Mouse (Mus musculus) liver, embryonic 14.5 days (tissue): ENCODE results near the gene Slc44a5. TPM values are rescaled to one million over a fixed set of nuclear protein-coding genes. Genes with fewer than 3 reads are reported as not detected.
A peak's percentile ranks its signal among the peaks of the same experiment; 100 is the strongest.

Experiments
- ATAC-seq: fragments of 200-750 bp; cut with Nextera tagmentation; 2 replicates; pipeline ENCODE4 v1.8.0; 2017; ENCODE audit warnings: moderate number of reproducible peaks, mild to moderate bottlenecking, moderate library complexity; ENCODE audit not compliant: insufficient read depth
- DNase-seq, 3 experiments: peaks; one replicate each; pipeline ENCODE4 v3.0.0-alpha.2; 2012 to 2013; ENCODE audit warnings: low read depth in 3 of 3, low spot score in 3 of 3
- H3K27ac ChIP-seq: fragments of 300-500 bp; sonication (generic); 2 replicates; pipeline ENCODE4 v1.5.1; 2014; ENCODE audit warnings: moderate library complexity, mild to moderate bottlenecking, control low read depth, inconsistent platforms
- H3K27me3 ChIP-seq: fragments of 300-500 bp; sonication (generic); 2 replicates; pipeline ENCODE4 v1.6.1; 2014; ENCODE audit warnings: mild to moderate bottlenecking, low read length, moderate library complexity; ENCODE audit not compliant: control insufficient read depth, insufficient read depth
- H3K36me3 ChIP-seq: fragments of 300-500 bp; sonication (generic); replicated peaks from 2 replicates; pipeline ENCODE4 v1.6.1; 2014; ENCODE audit warnings: low read depth; ENCODE audit not compliant: control insufficient read depth, insufficient read depth
- H3K4me1 ChIP-seq, 2 experiments: fragments of 200-500 bp in 1 of 2; fragments of 300-500 bp in 1 of 2; sonication (generic) in 1 of 2; replicated peaks; 2 replicates each; pipeline ENCODE4 v1.6.1; 2012 to 2014; ENCODE audit warnings: antibody characterized with exemption in 1 of 2, inconsistent platforms in 1 of 2, low read length in 1 of 2; ENCODE audit not compliant: control insufficient read depth in 2 of 2, insufficient read depth in 2 of 2
- H3K4me2 ChIP-seq: fragments of 300-500 bp; sonication (generic); 2 replicates; pipeline ENCODE4 v1.6.1; 2014; ENCODE audit warnings: low read depth, mild to moderate bottlenecking, control low read depth, moderate library complexity
- H3K4me3 ChIP-seq, 2 experiments: fragments of 200-500 bp in 1 of 2; fragments of 300-500 bp in 1 of 2; sonication (generic) in 1 of 2; 2 replicates each; pipeline ENCODE4 v1.5.1; 2012 to 2014; ENCODE audit warnings: low read depth in 2 of 2, low read length in 2 of 2, mild to moderate bottlenecking in 2 of 2, control low read depth in 1 of 2, inconsistent platforms in 1 of 2, moderate library complexity in 1 of 2; ENCODE audit not compliant: insufficient read depth in 1 of 2
- H3K9ac ChIP-seq: fragments of 300-500 bp; sonication (generic); replicated peaks from 2 replicates; pipeline ENCODE4 v1.6.1; 2014; ENCODE audit warnings: mild to moderate bottlenecking, control low read depth, moderate library complexity
- H3K9me3 ChIP-seq: fragments of 300-500 bp; sonication (generic); 2 replicates; pipeline ENCODE4 v1.6.1; 2016; ENCODE audit warnings: low read length, mixed read lengths; ENCODE audit not compliant: control insufficient read depth
- CTCF ChIP-seq: IDR thresholded peaks from 2 replicates; pipeline ENCODE4 v1.5.1; 2016; ENCODE audit warnings: antibody characterized with exemption, low read depth, control low read depth
- EP300 ChIP-seq: IDR thresholded peaks from 2 replicates; pipeline ENCODE4 v1.6.1; 2016; ENCODE audit warnings: antibody characterized with exemption, low read depth
- WGBS: fragments of 180-500 bp; shearing (Covaris S2); extraction: QIAGEN DNeasy Blood & Tissue Kit; methylation state at CpG from one replicate; pipeline ENCODE4 v1.1.7; 2014; ENCODE audit not compliant: insufficient replicate concordance; 5-methylcytosine and 5-hydroxymethylcytosine counted together
- polyA plus RNA-seq, 2 experiments: library from polyadenylated mRNA; depleted of rRNA in 1 of 2; stranded (reverse) in 1 of 2; unstranded in 1 of 2; fragments of >200 nt; fragmentation: Nextera tagmentation in 1 of 2; extraction: Ambion mirVana in 1 of 2; gene quantifications; 2 replicates each; pipeline versions ENCODE4 v1.2.1 to v1.2.3; 2012 to 2014

The Slc44a5 gene
- polyA plus RNA-seq, 2 experiments: 0.39 to 0.48 TPM

GRCm38 (mm10) chr3:153959035-153959730, 14.1 kb upstream of the Slc44a5 start:
- TF ChIP-seq CTCF: peak; percentile 86
- no peak for TF ChIP-seq EP300
- Histone ChIP-seq H3K36me3 (no peaks in the 10 kb centered on the region), H3K4me2 (no peak overlapping the region), H3K4me1 (no peaks in the 10 kb centered on the region), H3K9ac (no peak overlapping the region), H3K27ac (no peak overlapping the region), H3K9me3 (no peaks in the 10 kb centered on the region), H3K27me3 (no peaks in the 10 kb centered on the region), H3K4me3 (no peak overlapping the region)
- 78% methylated on average over 1 of the region's 1 CpGs for WGBS
- ATAC-seq: peak; percentile 31; the same call in 1 of the 2 replicates
- DNase-seq: peak in 1 of 3 experiments; percentile 40

- H3K4me1 ChIP-seq: no peaks in the 10 kb centered on the region
- H3K4me3 ChIP-seq: no peak overlapping the region
- no peaks in the 10 kb centered on the region for H3K36me3 ChIP-seq
- no peak for ATAC-seq
- no peak overlapping the region for H3K9ac ChIP-seq
- no peak overlapping the region for H3K4me2 ChIP-seq
- H3K9me3 ChIP-seq: no peaks in the 10 kb centered on the region
- H3K27ac ChIP-seq: no peak overlapping the region
- WGBS: 73% methylated on average over 9 of the region's 9 CpGs
- no peak for DNase-seq
- H3K27me3 ChIP-seq: no peaks in the 10 kb centered on the region
- TF ChIP-seq CTCF (no peak), EP300 (no peak)
Observed at GRCm38 (mm10) chr3:153959731-153960207, 13.5 kb upstream of the Slc44a5 start.

- no peak for TF ChIP-seq CTCF
- TF ChIP-seq EP300: no peak
- H3K36me3 ChIP-seq: no peaks in the 10 kb centered on the region
- no peak overlapping the region for H3K9ac ChIP-seq
- 76% methylated on average over 2 of the region's 2 CpGs for WGBS
- DNase-seq (no peak), ATAC-seq (no peak)
- H3K27me3 ChIP-seq: no peaks in the 10 kb centered on the region
- H3K4me2 ChIP-seq: no peak overlapping the region
- no peaks in the 10 kb centered on the region for H3K4me1 ChIP-seq
- H3K4me3 ChIP-seq: no peak overlapping the region
- no peak overlapping the region for H3K27ac ChIP-seq
- H3K9me3 ChIP-seq: no peaks in the 10 kb centered on the region
Observed at GRCm38 (mm10) chr3:153960884-153961283, 12.4 kb upstream of the Slc44a5 start.

GRCm38 (mm10) chr3:153961632-153962389, 11.4 kb upstream of the Slc44a5 start:
- H3K27me3 ChIP-seq: no peaks in the 10 kb centered on the region
- WGBS: 47% methylated on average over 6 of the region's 6 CpGs
- H3K27ac ChIP-seq: no peak overlapping the region
- H3K4me3 ChIP-seq: no peak overlapping the region
- ATAC-seq: no peak
- H3K4me2 ChIP-seq: no peak overlapping the region
- no peaks in the 10 kb centered on the region for H3K36me3 ChIP-seq
- DNase-seq: no peak
- no peak overlapping the region for H3K9ac ChIP-seq
- H3K4me1 ChIP-seq: no peaks in the 10 kb centered on the region
- H3K9me3 ChIP-seq: no peaks in the 10 kb centered on the region
- TF ChIP-seq EP300 (no peak), CTCF (peak; percentile 73)

GRCm38 (mm10) chr3:153967447-153967846, 5.8 kb upstream of the Slc44a5 start:
- Histone ChIP-seq H3K4me3 (no peak overlapping the region), H3K27me3 (peaks cover 3% of the 10 kb centered on the region), H3K36me3 (no peaks in the 10 kb centered on the region), H3K27ac (no peak overlapping the region), H3K4me1 (no peaks in the 10 kb centered on the region), H3K9ac (no peak overlapping the region), H3K9me3 (no peaks in the 10 kb centered on the region), H3K4me2 (no peak overlapping the region)
- 48% methylated on average over 5 of the region's 5 CpGs for WGBS
- TF ChIP-seq CTCF (no peak), EP300 (no peak)
- DNase-seq: no peak
- no peak for ATAC-seq
